Mouse (Mus musculus): ENCODE data around the gene Atl1.

The Atl1 gene

GRCm38 (mm10) chr12:69885170-69885923 lies 7.1 kb upstream of the Atl1 start:
- DNase-seq: no peak

- no peak for DNase-seq
These were observed 4.6 kb upstream of the Atl1 start for GRCm38 (mm10) chr12:69887776-69888175.

GRCm38 (mm10) chr12:69888345-69888744 lies 4.1 kb upstream of the Atl1 start:
- DNase-seq: no peak

- DNase-seq: no peak
These were observed 2.4 kb upstream of the Atl1 start for GRCm38 (mm10) chr12:69890051-69890450.

- DNase-seq: no peak
These were observed 1.9 kb upstream of the Atl1 start for GRCm38 (mm10) chr12:69890476-69890875.

GRCm38 (mm10) chr12:69891721-69892120 lies 693 bp upstream of the Atl1 start:
- DNase-seq: no peak

- no peak for DNase-seq
These were observed 1.5 kb downstream of the Atl1 start for GRCm38 (mm10) chr12:69893927-69894326.

GRCm38 (mm10) chr12:69895046-69895445 lies 2.6 kb downstream of the Atl1 start:
- DNase-seq: no peak

GRCm38 (mm10) chr12:69898119-69898518 lies 5.7 kb downstream of the Atl1 start:
- DNase-seq: no peak

GRCm38 (mm10) chr12:69904991-69905390 lies 12.6 kb downstream of the Atl1 start:
- DNase-seq: no peak

GRCm38 (mm10) chr12:69907667-69908510 lies 15.5 kb downstream of the Atl1 start:
- DNase-seq: no peak

- no peak for DNase-seq
These were observed 16.1 kb downstream of the Atl1 start for GRCm38 (mm10) chr12:69908511-69908900.

GRCm38 (mm10) chr12:69911906-69912305 lies 19.5 kb downstream of the Atl1 start:
- no peak for DNase-seq

GRCm38 (mm10) chr12:69912737-69913136 lies 20.3 kb downstream of the Atl1 start:
- no peak for DNase-seq

GRCm38 (mm10) chr12:69917870-69918269 lies 25.5 kb downstream of the Atl1 start:
- DNase-seq: no peak

GRCm38 (mm10) chr12:69922099-69922498 lies 29.7 kb downstream of the Atl1 start:
- DNase-seq: no peak

GRCm38 (mm10) chr12:69923128-69923527 lies 30.7 kb downstream of the Atl1 start:
- no peak for DNase-seq

GRCm38 (mm10) chr12:69923603-69924002 lies 31.2 kb downstream of the Atl1 start:
- DNase-seq: no peak

GRCm38 (mm10) chr12:69924012-69924411 lies 31.6 kb downstream of the Atl1 start:
- no peak for DNase-seq

- DNase-seq: no peak
These were observed 34.3 kb downstream of the Atl1 start for GRCm38 (mm10) chr12:69926716-69927115.

GRCm38 (mm10) chr12:69937731-69938130 lies 45.3 kb downstream of the Atl1 start:
- no peak for DNase-seq

- DNase-seq: no peak
These were observed 46.9 kb downstream of the Atl1 start for GRCm38 (mm10) chr12:69939291-69939690.

GRCm38 (mm10) chr12:69941655-69942329 lies 49.4 kb downstream of the Atl1 start:
- no peak for DNase-seq

- DNase-seq: no peak
These were observed 53.4 kb downstream of the Atl1 start for GRCm38 (mm10) chr12:69945861-69946260.
